Mouse (Mus musculus) urinary bladder, postnatal 4 days (tissue): ENCODE measurements around the gene Hspbp1.

Experiments
- DNase-seq, 2 experiments: peaks; one replicate each; pipeline ENCODE4 v3.0.0; 2021 to 2022; ENCODE audit warnings: low spot score in 2 of 2

The Hspbp1 gene

DNA sequence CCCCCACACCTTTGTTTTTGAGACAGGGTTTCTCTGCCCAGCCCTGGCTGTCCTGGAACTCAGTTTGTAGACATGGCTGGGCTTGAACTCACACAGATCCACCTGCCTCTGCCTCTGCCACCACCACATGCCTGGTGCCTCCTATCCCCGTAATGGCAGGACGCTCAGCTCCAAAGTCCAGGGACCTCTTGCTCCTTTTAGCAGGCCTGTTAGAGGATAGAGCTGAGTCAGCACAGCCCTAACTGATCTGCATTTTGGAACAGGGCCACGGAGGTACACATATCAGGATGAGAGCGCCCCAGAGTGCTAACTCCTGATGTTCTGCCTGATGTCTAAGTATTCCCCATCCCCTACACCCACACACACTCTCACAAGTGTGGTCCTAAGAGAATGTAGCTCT, 53.8 kb downstream of the Hspbp1 start, which contains the start of gene Tmem86b:
TSS of gene Tmem86b (minus strand) at position 392 of the 400 bp plus-strand sequence.
- no peak for DNase-seq

DNA sequence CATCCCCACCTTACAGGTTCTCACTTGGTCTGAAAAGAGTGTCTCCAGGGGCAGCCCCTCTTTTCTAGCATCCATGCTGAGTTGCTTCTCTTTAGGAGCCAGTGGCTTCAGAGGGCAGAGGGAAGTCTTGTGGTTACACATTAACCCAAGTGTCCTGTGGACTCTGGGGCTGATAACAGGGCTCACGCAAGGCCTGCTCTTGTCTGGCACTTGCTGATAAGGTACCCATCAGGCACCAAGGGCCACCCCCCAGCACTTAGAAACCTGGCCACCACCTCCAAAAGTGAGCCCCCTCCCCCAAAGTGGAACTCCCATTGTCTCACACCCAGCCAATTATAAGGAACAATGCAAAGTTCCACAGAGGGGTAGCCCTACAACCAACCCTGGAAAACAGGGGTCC, 54.7 kb downstream of the Hspbp1 start:
- DNase-seq: no peak

DNA sequence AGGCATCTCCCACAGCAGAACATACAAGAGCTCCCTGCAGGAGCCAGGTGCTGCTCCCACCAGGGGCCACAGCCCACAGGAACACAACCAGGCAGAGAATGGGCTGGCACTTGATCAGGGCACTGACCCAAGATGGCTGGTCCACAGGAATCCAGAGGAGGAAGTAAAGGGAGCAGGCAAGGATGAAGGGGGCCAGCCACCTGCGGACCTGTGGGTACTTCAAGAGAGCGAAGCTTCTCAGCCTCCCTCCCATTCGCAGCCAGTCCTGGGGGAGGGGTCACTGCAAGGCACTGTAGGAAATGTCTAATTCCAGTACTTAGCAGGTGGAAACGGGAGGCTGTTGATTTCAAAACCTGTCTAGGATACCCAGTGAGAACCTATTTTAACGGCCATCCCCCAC, 55.3 kb downstream of the Hspbp1 start:
- no peak for DNase-seq

DNA sequence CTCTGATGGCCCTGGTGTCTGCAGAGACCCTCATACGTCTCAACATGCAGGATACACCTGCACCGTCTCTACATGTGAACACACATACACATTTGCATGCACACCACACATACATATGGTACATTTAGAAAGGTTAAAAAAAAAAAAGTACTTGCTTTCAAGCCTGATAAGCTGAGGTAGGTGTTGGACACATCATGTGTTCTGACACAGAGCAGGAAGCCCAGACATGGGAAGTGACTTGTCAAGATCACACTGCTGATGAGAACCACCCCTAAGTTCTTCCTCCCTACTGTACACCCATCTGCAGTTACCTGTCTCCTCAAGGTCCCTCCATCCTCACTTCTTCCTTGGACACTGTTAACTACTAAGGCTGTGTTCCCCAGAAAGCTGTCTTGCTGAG, 58.9 kb downstream of the Hspbp1 start:
- DNase-seq: no peak

DNA sequence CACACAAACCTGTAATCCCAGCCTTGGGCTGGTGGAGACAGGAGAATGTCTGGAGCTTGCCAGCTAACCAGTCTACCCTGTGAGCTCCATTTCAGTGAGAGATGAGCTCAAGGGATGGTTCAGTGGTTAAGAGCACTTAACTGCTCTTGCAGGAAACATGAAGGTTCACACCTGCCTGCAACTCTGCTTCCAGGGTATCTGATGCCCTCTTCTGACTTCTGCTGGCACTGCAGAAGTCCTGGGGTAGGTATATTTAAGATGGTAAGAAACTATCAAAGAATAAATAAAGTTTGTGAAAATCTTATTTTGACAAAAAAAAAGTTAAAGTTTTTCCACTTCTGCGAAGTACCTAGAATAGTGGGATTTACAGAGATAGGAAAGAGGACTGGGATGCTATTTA, 60.5 kb downstream of the Hspbp1 start:
- DNase-seq: no peak

DNA sequence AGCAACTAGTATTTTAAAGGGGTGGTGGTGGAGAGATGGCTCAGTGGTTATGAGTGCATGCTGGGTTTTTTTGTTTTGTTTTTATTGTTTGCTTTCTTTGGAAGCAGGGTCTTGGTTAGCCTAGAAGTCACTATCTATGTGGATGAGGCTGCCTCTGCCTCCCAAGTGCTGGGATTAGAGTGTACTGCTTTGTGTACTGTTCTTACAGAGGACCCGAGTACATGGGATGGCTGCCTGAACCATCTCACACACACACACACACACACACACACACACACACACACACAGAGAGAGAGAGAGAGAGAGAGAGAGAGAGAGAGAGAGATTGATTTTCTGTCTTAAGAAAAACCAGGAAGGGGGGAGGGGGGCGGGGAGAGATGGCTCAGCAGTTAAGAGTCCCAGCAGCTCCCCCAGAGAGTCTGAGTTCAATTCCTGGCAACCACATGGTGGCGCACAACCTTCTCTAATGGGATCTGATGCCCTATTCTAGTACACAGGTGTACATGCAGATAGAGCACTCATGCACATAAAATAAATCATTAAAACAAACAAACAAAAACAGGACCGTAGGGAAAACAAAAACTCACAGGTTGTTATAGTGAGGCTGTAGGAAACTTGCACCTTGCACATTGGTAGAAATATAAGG, 61.2 kb downstream of the Hspbp1 start:
- no peak for DNase-seq

DNA sequence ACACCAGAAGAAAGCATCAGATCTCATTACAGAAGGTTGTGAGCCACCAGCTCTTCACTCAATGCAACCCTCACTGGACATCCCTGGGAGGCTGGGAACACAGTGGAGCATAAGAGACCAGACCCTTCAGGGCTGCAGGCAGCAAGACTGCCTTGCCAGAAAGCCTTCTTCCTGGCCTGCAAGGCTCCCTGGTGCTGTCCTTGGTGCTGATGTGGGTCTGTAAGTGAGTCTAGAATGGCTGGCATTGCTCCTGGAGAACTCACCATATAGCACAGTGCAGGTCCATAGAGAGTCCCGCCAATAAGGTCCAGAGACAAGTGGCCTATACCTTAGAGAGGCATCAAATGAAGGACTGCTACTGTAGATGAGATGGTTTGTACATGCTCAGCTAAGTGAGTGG, 64.9 kb downstream of the Hspbp1 start:
- peak in 1 of 2 experiments; percentile 29 for DNase-seq

DNA sequence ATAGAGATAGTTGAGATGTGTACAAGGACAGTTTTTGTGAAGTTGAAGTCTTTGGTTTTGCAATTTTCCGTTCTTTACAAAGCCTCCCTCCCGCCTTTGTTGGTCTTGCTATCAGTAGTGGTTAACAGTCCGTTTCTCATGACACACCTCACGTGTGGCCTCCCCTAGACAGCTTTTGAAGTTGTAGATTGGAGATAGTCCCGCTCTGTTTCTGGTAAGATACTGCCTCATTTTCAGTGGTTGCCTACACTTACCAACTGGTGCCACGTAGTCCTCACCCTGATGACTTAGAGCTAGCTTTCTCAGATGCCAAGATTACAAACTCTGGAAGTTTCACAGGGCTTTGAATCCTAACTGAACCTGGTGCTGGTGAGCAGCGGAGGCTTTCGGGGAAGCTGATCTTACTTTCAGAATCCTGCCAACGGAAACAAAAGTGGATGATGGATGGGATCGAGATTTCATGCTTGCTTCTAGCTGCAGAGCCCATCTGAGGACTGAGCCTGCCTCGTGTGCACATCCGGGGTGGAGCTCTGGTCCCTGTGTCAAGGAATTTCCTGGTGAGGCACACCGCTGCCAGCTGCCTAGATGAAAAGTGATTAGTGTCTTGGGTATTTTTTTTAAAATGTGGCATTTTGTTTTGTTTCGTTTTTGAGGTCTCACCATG, 71.0 kb downstream of the Hspbp1 start:
- DNase-seq: no peak

DNA sequence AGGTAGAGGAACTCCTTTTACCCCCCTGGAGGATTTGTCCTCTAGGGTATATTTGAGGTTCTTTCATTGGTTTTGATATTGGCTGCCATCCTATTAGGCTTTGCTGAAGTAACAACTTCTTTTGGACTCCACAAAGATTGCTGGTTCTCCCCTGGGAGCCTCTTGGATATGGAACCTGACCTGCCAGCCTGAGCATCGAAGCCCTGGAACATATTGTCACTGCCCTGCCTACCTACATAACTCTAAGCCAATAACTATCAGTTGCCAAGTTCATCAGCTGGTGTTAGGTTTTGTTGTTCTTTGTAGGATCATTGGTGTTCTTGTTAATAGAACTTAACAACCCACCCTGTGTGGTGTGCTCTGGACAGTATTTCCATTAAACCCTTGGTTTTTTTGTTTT, 71.9 kb downstream of the Hspbp1 start:
- no peak for DNase-seq

DNA sequence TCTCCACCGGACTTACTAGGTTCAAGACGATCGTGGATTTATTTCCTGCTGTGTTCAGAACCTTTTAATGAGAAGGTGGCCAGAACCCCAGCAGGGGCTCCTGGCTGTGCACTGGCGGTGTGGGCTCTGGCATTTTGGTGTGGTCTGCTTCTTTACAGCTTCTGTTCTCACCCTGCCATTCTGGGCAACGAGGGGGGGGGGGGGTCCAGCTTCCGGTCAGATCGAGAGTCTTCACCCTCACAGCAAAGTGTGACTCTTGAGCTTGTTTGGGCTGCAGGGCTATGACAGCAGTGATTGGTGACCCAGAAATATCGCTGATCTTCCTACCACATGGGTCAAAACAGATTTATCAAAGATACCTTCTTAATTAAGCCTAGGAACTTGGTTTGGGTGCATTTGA, 72.5 kb downstream of the Hspbp1 start:
- DNase-seq: no peak

DNA sequence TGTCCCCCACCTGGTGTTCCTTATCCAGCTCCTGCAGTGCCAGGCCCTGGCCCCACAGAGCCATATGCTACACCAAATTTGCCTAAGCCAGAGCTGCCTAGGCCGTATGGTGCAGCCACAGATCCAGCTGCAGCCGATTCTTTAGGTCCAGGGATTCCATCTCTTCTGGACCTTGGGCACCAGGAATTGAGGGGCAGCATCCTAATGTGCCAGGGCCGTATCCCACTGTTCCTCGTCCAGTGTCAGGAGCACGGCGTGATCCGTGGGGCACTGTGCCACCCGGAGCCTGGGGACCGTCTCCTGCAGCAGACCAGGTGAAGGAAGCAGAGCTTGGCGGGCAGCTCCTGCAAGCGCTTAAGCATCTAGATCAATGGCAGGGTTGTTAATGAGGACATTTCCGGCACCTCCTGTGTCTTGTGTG, 72.9 kb downstream of the Hspbp1 start:
- no peak for DNase-seq

DNA sequence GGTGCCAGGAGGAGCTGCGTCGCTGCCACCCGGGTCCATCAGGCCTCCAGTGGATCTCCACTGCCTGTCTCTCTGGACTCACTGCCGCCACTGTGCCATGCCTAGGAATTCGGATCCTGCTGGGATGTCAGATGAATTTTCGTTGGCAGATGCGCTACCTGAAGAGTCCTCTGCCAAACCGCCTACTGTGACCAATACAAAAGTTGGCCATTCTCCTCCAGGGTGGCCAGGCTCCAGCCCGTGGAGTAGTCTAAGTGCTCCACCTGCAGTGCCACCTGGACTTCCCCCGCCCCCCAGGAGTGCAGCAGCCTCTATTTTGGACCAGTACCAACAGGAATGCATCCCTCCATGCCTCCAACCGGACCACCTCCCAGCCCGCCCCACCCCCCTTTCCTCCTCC, 73.4 kb downstream of the Hspbp1 start:
- DNase-seq: no peak
